Mouse (Mus musculus): ENCODE data around the gene Atf4.

Atf4 gene

GRCm38 (mm10) chr15:80250586-80250985 is 4.4 kb upstream of the Atf4 start:
- no peak for DNase-seq

- DNase-seq: no peak
These were observed 1.5 kb upstream of the Atf4 start for GRCm38 (mm10) chr15:80253530-80253929.

GRCm38 (mm10) chr15:80254207-80254606 is 777 bp upstream of the Atf4 start:
- DNase-seq: peak; percentile 73

GRCm38 (mm10) chr15:80255646-80256121 is 700 bp downstream of the Atf4 start:
- DNase-seq: peak; percentile 91

- DNase-seq: no peak
These were observed 1.3 kb downstream of the Atf4 start for GRCm38 (mm10) chr15:80256242-80256641.

- DNase-seq: no peak
These were observed 1.9 kb downstream of the Atf4 start for GRCm38 (mm10) chr15:80256656-80257601.

- DNase-seq: peak; percentile 59
These were observed 2.7 kb downstream of the Atf4 start for GRCm38 (mm10) chr15:80257602-80258239.

- DNase-seq: no peak
These were observed 3.5 kb downstream of the Atf4 start for GRCm38 (mm10) chr15:80258240-80259170.

- DNase-seq: no peak
These were observed 4.5 kb downstream of the Atf4 start for GRCm38 (mm10) chr15:80259406-80260045.

GRCm38 (mm10) chr15:80260677-80261076 is 5.7 kb downstream of the Atf4 start:
- DNase-seq: peak; percentile 91

- no peak for DNase-seq
These were observed 6.1 kb downstream of the Atf4 start for GRCm38 (mm10) chr15:80261100-80261499.

GRCm38 (mm10) chr15:80263610-80264575 is 8.9 kb downstream of the Atf4 start, which contains the start of gene Rps19bp1:
TSS of gene Rps19bp1 (minus strand) at chr15:80264315.
- peak; percentile 93 for DNase-seq

- DNase-seq: peak; percentile 94
These were observed 11.3 kb downstream of the Atf4 start for GRCm38 (mm10) chr15:80266281-80266680.

GRCm38 (mm10) chr15:80271858-80272396 is 16.9 kb downstream of the Atf4 start:
- no peak for DNase-seq

GRCm38 (mm10) chr15:80277107-80277506 is 22.1 kb downstream of the Atf4 start:
- no peak for DNase-seq

- peak; percentile 71 for DNase-seq
These were observed 22.6 kb downstream of the Atf4 start for GRCm38 (mm10) chr15:80277625-80278024.

- DNase-seq: no peak
These were observed 23.3 kb downstream of the Atf4 start for GRCm38 (mm10) chr15:80278121-80278759.

GRCm38 (mm10) chr15:80279053-80279452 is 24.1 kb downstream of the Atf4 start:
- no peak for DNase-seq

GRCm38 (mm10) chr15:80280646-80281045 is 25.7 kb downstream of the Atf4 start:
- DNase-seq: peak; percentile 51

- no peak for DNase-seq
These were observed 31.9 kb downstream of the Atf4 start, which contains the start of gene Cacna1i for GRCm38 (mm10) chr15:80286851-80287415. TSS of gene Cacna1i (plus strand) at chr15:80287238.
